Mouse (Mus musculus): ENCODE results near the gene Pik3c2a. TPM values are rescaled to one million over a fixed set of nuclear protein-coding genes. Genes with fewer than 3 reads are reported as not detected.

Pik3c2a gene
- total RNA-seq (2023) = 10 to 100 TPM; 40.0 to 53.0 TPM

DNA sequence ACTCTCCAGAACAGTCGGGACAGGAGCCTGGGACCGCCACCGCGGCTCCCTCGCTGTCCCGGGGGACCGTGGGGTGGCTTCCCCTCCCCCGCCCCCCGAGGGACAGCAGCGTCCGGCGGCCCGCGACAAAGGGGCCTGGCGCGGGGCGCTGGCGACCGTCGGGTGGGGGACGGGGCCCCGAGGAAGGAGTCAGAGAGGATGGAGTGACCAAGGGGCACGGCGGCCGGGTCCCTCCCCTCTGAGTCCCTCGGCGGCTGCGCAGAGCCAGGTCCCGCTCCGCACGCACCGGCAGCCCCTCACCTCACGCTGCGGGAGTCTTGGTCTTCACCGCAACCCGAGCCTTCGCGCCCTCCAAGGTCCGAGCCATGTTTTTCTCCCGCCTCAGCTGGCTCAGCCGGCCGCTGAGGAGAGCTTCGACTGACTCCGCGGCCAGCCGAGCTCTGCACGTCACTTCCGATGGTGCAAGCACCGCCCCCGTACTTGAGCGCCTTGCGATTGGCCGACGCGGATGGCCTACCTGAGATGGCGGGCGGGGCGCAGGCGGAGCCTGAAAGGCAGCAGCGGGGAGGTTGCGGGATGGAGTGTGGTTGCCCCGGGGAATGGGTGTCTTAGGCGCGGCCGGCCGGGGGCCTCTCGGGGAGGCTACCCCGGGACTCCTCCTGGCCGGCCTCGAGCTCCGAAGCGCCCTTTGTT lies at the start of gene Pik3c2a:
TSS of gene Pik3c2a (minus strand) at position 446 of the 693 bp plus-strand sequence.

DNA sequence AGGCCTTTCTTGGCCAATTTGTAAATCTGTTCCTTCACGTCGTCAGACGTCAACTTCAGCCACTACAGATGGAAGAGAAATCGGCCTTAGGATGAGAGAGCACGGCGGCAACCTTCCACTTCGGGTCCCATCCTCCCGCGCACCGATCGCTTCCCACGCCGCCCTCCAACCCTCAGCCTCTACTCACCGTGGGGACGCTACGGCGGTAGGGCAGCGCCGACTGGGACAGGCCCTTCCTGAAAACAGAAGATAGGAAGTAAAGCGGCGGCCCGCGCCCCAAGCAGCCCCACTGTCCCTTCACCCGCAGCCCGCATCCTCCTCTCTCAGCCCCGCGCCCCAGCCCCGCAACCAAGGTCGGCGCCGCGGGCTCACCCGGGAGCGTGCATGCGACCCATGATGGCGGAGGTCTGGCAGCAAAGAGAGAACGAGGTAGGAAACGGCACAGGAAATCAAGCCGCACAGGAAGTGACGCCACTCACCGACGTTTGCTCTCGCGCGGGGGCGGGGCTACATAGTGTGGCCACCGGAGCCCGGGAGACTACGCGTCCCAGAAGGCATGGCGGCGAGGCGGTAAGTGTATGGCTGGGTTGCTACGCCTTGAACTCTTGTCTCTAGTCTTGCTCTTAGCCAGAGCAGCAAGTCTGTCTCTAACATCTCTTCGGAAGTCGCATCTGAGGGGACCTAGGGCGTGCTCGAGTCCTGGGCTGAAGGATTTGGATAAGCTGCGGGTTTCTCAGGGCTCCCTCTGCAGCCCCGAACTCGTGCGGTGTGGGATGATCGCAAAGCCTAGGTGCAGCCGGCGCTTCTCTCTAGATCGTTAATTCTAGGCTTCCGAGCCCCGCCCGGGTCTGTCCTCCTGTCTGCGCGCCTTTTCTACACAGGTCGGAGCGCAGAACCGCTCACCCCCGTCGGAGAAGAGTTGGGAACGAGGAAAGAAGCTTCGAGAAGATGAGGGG lies 109.3 kb downstream of the Pik3c2a start, which contains the start of gene Rps13:
TSS of gene Rps13 (minus strand) at position 483 of the 956 bp plus-strand sequence.

GRCm38 (mm10) chr7:116307871-116308631 lies 135.2 kb downstream of the Pik3c2a start, which contains the start of gene Plekha7:
Gene Plekha7 (minus strand): TSS chr7:116308376.

Other genes starting within 250 kb of the Pik3c2a start
- 1 to 10 TPM; 4.1 to 4.9 TPM for gene Plekha7, start 135.1 kb downstream of the Pik3c2a start, total RNA-seq (2023)
- gene Rps13, start 109.3 kb downstream of the Pik3c2a start, total RNA-seq (2023) = 1,000 to 10,000 TPM; 1,231 to 1,248 TPM
- gene Nucb2, start 60.9 kb upstream of the Pik3c2a start, total RNA-seq (2023) = 10 to 100 TPM; 13.7 to 18.3 TPM